ENCODE assay signal across 14 mouse cellular contexts in genomic region chr10:95245680-95245982, GRCm38 (mm10).
DNase-seq lines count a peak whose midpoint lies in the region; ATAC-seq and TF ChIP-seq lines count a peak whose summit lies in the region.
"Had no signal": no experiment of that assay in that cellular context is flagged by ENCODE, and none has a peak within 500 bp of the region (broad histone marks: within the 10 kb centered on the region; RNA-seq: fewer than 3 reads in every experiment).

No protein-coding gene starts in this region.

- H3K4me2 ChIP-seq in forebrain, embryonic 11.5 days (ENCODE audit: low read depth, low read length, severe bottlenecking) = no peak overlapping the region
- peak overlapping the region; percentile 13; the same call in 1 of the 2 replicates for H3K4me2 ChIP-seq in forebrain, embryonic 12.5 days
- H3K4me2 ChIP-seq in midbrain, embryonic 14.5 days (ENCODE audit: low read length) = no peak overlapping the region

- H3K4me3 ChIP-seq in forebrain, embryonic 10.5 days = no peak overlapping the region
- H3K4me3 ChIP-seq in forebrain, embryonic 11.5 days (ENCODE audit: low read depth, low read length) = no peak overlapping the region
- H3K4me3 ChIP-seq in lung, adult 2 months (replicated peaks; ENCODE audit: extremely low read depth, low read depth, low read length) = no peak overlapping the region
- H3K4me3 ChIP-seq in forebrain, embryonic 12.5 days (replicated peaks) = no peak overlapping the region
- no peak overlapping the region for H3K4me3 ChIP-seq in midbrain, embryonic 14.5 days (replicated peaks; ENCODE audit: low read depth, low read length)
- H3K4me3 ChIP-seq: myocyte had no signal

- H3K27me3 ChIP-seq in forebrain, embryonic 10.5 days (ENCODE audit: poor library complexity, severe bottlenecking) = peaks cover 12% of the 10 kb centered on the region
- no peaks in the 10 kb centered on the region for H3K27me3 ChIP-seq in forebrain, embryonic 11.5 days (ENCODE audit: control insufficient read depth, insufficient read depth, low read length)
- peaks cover 5% of the 10 kb centered on the region; the same call in 1 of the 2 replicates for H3K27me3 ChIP-seq in forebrain, embryonic 12.5 days
- H3K27me3 ChIP-seq in midbrain, embryonic 14.5 days (ENCODE audit: control insufficient read depth, insufficient read depth, low read length) = no peaks in the 10 kb centered on the region

- TF ChIP-seq POLR2A in lung, adult 2 months (IDR thresholded peaks at IDR 0.05; ENCODE audit: borderline replicate concordance, extremely low read depth, low read depth, low read length) = no peak

- H3K9me3 ChIP-seq in forebrain, embryonic 10.5 days = no peaks in the 10 kb centered on the region
- no peaks in the 10 kb centered on the region for H3K9me3 ChIP-seq in forebrain, embryonic 11.5 days (ENCODE audit: control insufficient read depth, low read length)
- no peaks in the 10 kb centered on the region for H3K9me3 ChIP-seq in forebrain, embryonic 12.5 days
- H3K9me3 ChIP-seq in midbrain, embryonic 14.5 days (ENCODE audit: control insufficient read depth, low read length) = no peaks in the 10 kb centered on the region
- H3K9me3 ChIP-seq: G1E had no signal

- no peak for DNase-seq in forebrain, embryonic 10.5 days (ENCODE audit: extremely low spot score, low spot score)
- no peak for DNase-seq in forebrain, embryonic 11.5 days (ENCODE audit: low spot score)
- no peak for DNase-seq in lung, adult 2 months
- DNase-seq in lung, postnatal 10 days = no peak
- peak; percentile 65 for DNase-seq in midbrain, embryonic 14.5 days
- DNase-seq in adrenal gland, postnatal 25 days = no peak
- DNase-seq: cerebellum, postnatal 10 days; lung, adult 18-20 months; retina, postnatal 1 day; thymus, postnatal 14 days had no signal

- 94% methylated on average over 2 of the region's 2 CpGs for WGBS in forebrain, embryonic 10.5 days
- 82% methylated on average over 2 of the region's 2 CpGs for WGBS in forebrain, embryonic 11.5 days
- 59% methylated on average over 2 of the region's 2 CpGs for WGBS in lung, adult 2 months
- WGBS in forebrain, embryonic 12.5 days = 82% methylated on average over 2 of the region's 2 CpGs
- 73% methylated on average over 2 of the region's 2 CpGs for WGBS in midbrain, embryonic 14.5 days

- no peaks in the 10 kb centered on the region for H3K36me3 ChIP-seq in forebrain, embryonic 10.5 days (replicated peaks)
- H3K36me3 ChIP-seq in forebrain, embryonic 11.5 days (ENCODE audit: control insufficient read depth, insufficient read depth, low read length) = no peaks in the 10 kb centered on the region
- no peaks in the 10 kb centered on the region for H3K36me3 ChIP-seq in forebrain, embryonic 12.5 days (replicated peaks)
- no peaks in the 10 kb centered on the region for H3K36me3 ChIP-seq in midbrain, embryonic 14.5 days (ENCODE audit: control insufficient read depth, insufficient read depth, low read length)

- H3K9ac ChIP-seq in forebrain, embryonic 11.5 days (ENCODE audit: low read length) = no peak overlapping the region
- H3K9ac ChIP-seq in forebrain, embryonic 12.5 days = no peak overlapping the region; the same call in 1 of the 2 replicates
- no peak overlapping the region for H3K9ac ChIP-seq in midbrain, embryonic 14.5 days (replicated peaks; ENCODE audit: low read length)

- no peak for ATAC-seq in forebrain, embryonic 11.5 days (replicated peaks; ENCODE audit: low FRiP score)
- ATAC-seq in forebrain, embryonic 12.5 days (ENCODE audit: low FRiP score) = no peak
- no peak for ATAC-seq in midbrain, embryonic 14.5 days (ENCODE audit: low FRiP score, low TSS enrichment)
- no peak for ATAC-seq in inflammation-experienced regulatory T-cells, adult 6 months

- 0 out of 2 replicates have a peak, but pooled peaks have one; percentile 12 for TF ChIP-seq CTCF in lung, adult 2 months (IDR thresholded peaks at IDR 0.05; ENCODE audit: insufficient read depth, low read length)

- 0 out of 2 replicates have a peak overlapping the region, but pooled peaks have one; percentile 27 for H3K27ac ChIP-seq in forebrain, embryonic 10.5 days
- H3K27ac ChIP-seq in forebrain, embryonic 11.5 days (ENCODE audit: low read depth, low read length) = no peak overlapping the region
- H3K27ac ChIP-seq in forebrain, embryonic 12.5 days = peak overlapping the region; percentile 25; the same call in 1 of the 2 replicates
- no peak overlapping the region for H3K27ac ChIP-seq in midbrain, embryonic 14.5 days (replicated peaks; ENCODE audit: low read depth, low read length)

- peaks cover 37% of the 10 kb centered on the region for H3K4me1 ChIP-seq in forebrain, embryonic 10.5 days
- no peaks in the 10 kb centered on the region for H3K4me1 ChIP-seq in forebrain, embryonic 11.5 days (replicated peaks; ENCODE audit: control insufficient read depth, insufficient read depth, low read length)
- no peaks in the 10 kb centered on the region for H3K4me1 ChIP-seq in lung, adult 2 months (ENCODE audit: control insufficient read depth, insufficient read depth, low read length)
- peaks cover 19% of the 10 kb centered on the region; the same call in 1 of the 2 replicates for H3K4me1 ChIP-seq in forebrain, embryonic 12.5 days
- 0 out of 2 replicates have a peak, but pooled peaks cover 5% of the 10 kb centered on the region for H3K4me1 ChIP-seq in midbrain, embryonic 14.5 days (ENCODE audit: control insufficient read depth, insufficient read depth, low read length)

Comparison
In these comparisons a context has a peak if more than half of its experiments do, and no peak if none do; other contexts are left out.
1. H3K27ac ChIP-seq: peak in forebrain, embryonic 10.5 days (single experiment) and forebrain, embryonic 12.5 days (single experiment); none in forebrain, embryonic 11.5 days (single experiment) and midbrain, embryonic 14.5 days (single experiment).